Mouse (Mus musculus): ENCODE data around the gene Gm19668.
"Not testable (repeated sequence)": the region's sequence is repeated elsewhere in the genome, so short reads cannot be mapped to it uniquely, and the experiment has no call there.

DNA sequence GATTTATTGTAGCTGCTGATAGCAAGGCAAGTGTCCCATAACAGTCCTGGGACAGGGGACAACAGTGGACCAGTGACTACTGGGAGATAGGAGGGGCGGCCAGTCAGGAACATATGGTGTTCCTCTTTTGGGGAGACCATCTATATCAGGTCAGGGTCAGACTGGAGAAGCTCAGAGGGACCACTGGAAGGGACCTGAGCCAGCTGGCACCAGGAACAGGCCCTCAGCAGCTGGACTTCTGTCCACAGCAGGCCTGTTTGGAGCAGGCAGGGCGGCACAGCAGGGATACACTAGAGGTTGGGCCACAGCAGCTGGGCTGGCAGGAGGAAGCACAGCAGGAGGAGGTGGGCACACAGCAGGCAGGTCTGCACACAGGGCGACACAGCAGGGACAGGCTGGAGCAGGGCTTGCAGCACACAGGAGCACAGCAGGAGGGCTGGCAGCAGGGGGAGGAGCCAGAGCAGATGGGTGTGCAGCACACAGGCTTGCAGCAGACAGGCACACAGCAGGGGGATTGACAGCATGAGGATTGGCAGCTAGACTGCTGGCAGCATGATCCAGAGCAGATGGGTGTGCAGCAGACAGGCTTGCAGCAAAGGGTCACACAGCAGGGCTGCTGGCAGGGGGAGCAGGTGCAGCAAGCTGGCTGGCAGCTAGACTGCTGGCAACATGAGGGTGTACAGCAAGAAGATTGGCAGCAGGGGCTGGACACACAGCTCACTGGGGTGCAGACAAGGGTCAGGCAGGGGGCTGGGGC is 591 bp downstream of the Gm19668 start:
- TF ChIP-seq CTCF, EP300 (IDR thresholded peaks at IDR 0.05; ENCODE audit: low read depth): not testable (repeated sequence)
